Mouse (Mus musculus) spleen, adult 2 months (tissue): ENCODE results near the gene H2afj. TPM values are rescaled to one million over a fixed set of nuclear protein-coding genes. Genes with fewer than 3 reads are reported as not detected.
A peak's percentile ranks its signal among the peaks of the same experiment; 100 is the strongest.

Source experiments
- DNase-seq, 2 experiments: peaks; one replicate each; pipeline versions ENCODE4 v3.0.0 to v3.0.0-alpha.2; 2012 to 2021; ENCODE audit warnings: low spot score in 2 of 2, low read depth in 1 of 2
- H3K27ac ChIP-seq: fragments of 200-500 bp; 2 replicates; pipeline ENCODE4 v1.5.1; 2012; ENCODE audit warnings: low read length, inconsistent platforms; ENCODE audit not compliant: insufficient read depth
- H3K27me3 ChIP-seq: fragments of 200-500 bp; 2 replicates; pipeline ENCODE4 v1.6.1; 2012; ENCODE audit warnings: mild to moderate bottlenecking, moderate library complexity, low read length, inconsistent platforms; ENCODE audit not compliant: control insufficient read depth, insufficient read depth
- H3K36me3 ChIP-seq: fragments of 200-500 bp; 2 replicates; pipeline ENCODE4 v1.6.1; 2012; ENCODE audit warnings: mild to moderate bottlenecking, low read length, inconsistent platforms; ENCODE audit not compliant: control insufficient read depth, insufficient read depth
- H3K4me1 ChIP-seq: fragments of 200-500 bp; 2 replicates; pipeline ENCODE4 v1.6.1; 2011; ENCODE audit warnings: inconsistent platforms; ENCODE audit not compliant: control insufficient read depth, insufficient read depth, insufficient read length
- H3K4me3 ChIP-seq: fragments of 200-500 bp; 2 replicates; pipeline ENCODE4 v1.5.1; 2011; ENCODE audit warnings: mild to moderate bottlenecking, inconsistent platforms; ENCODE audit not compliant: insufficient read depth, insufficient read length; ENCODE audit errors: extremely low read depth
- CTCF ChIP-seq: fragments of 200-500 bp; IDR thresholded peaks from 2 replicates; pipeline ENCODE4 v1.5.1; 2011; ENCODE audit warnings: mild to moderate bottlenecking, inconsistent platforms; ENCODE audit not compliant: insufficient read depth, insufficient read length, insufficient replicate concordance; ENCODE audit errors: extremely low read depth
- POLR2A ChIP-seq: fragments of 200-500 bp; IDR thresholded peaks from 2 replicates; pipeline ENCODE4 v1.6.1; 2011; ENCODE audit warnings: low read depth, low read length, inconsistent platforms
- WGBS: fragments of 180-500 bp; shearing (Covaris S2); methylation state at CpG from one replicate; pipeline ENCODE4 v1.1.7; 2018; 5-methylcytosine and 5-hydroxymethylcytosine counted together
- polyA plus RNA-seq: library from polyadenylated mRNA; depleted of rRNA; stranded (reverse); fragments of >200 nt; gene quantifications from 2 replicates; pipeline ENCODE4 v1.2.3, GENCODE M21; 2012

Gene H2afj
- polyA plus RNA-seq, 1 experiment, result 228 TPM

DNA sequence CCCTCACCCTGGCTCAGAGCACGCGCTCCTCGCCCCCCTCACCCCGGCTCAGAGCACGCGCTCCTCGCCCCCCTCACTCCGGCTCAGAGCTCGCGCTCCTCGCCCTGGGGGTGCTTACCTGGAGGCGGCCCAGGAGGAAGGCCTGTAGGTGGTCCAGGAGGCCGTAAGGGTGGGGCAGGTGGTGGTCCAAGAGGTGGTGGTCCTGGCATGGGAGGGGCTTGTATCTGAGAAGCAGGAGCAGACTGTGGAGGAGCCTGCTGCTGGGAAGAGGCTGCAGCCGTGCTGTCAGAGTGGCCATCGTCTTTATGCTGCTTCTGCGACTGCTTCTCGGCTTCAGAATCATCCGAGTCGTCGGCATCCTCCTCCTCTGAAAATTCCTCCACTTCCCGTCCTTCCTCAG, 8.8 kb downstream of the H2afj start:
- no peak overlapping the region for H3K4me3 ChIP-seq
- no peak for TF ChIP-seq POLR2A
- no peak for TF ChIP-seq CTCF
- peaks cover 63% of the 10 kb centered on the region for H3K36me3 ChIP-seq
- no peak for DNase-seq
- no peak overlapping the region for H3K27ac ChIP-seq
- no peaks in the 10 kb centered on the region for H3K27me3 ChIP-seq
- no peaks in the 10 kb centered on the region for H3K4me1 ChIP-seq
- WGBS, result 95% methylated on average over 21 of the region's 21 CpGs

GRCm38 (mm10) chr6:136817549-136817948, 9.5 kb downstream of the H2afj start:
- Histone ChIP-seq H3K36me3 (peaks cover 68% of the 10 kb centered on the region), H3K4me1 (no peaks in the 10 kb centered on the region), H3K27ac (no peak overlapping the region), H3K27me3 (no peaks in the 10 kb centered on the region), H3K4me3 (no peak overlapping the region)
- 97% methylated on average over 3 of the region's 3 CpGs for WGBS
- DNase-seq, result no peak
- TF ChIP-seq POLR2A, result no peak
- TF ChIP-seq CTCF, result no peak

DNA sequence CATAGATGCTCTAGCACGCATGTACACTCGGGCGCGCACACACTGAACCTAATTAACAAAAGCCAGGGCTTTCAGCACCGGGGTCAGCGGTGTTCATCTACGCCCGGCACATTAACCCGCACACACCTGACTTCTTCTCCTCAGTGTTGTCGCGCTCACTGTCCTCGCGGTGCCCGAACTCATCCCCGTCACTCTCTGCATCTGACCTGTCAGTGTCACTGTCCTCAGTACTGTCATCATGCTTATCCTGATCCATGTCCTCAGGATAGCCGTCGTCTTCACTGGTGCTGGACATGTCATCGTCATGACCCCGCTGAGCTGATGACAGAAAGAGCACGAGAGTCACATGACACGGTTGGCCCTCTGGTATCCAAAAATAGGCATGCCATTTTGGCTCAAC, 12.3 kb downstream of the H2afj start:
- TF ChIP-seq CTCF (no peak), POLR2A (no peak)
- no peak for DNase-seq
- no peaks in the 10 kb centered on the region for H3K27me3 ChIP-seq
- H3K4me1 ChIP-seq, result no peaks in the 10 kb centered on the region
- 97% methylated on average over 21 of the region's 21 CpGs for WGBS
- peaks cover 70% of the 10 kb centered on the region for H3K36me3 ChIP-seq
- no peak overlapping the region for H3K4me3 ChIP-seq
- no peak overlapping the region for H3K27ac ChIP-seq

DNA sequence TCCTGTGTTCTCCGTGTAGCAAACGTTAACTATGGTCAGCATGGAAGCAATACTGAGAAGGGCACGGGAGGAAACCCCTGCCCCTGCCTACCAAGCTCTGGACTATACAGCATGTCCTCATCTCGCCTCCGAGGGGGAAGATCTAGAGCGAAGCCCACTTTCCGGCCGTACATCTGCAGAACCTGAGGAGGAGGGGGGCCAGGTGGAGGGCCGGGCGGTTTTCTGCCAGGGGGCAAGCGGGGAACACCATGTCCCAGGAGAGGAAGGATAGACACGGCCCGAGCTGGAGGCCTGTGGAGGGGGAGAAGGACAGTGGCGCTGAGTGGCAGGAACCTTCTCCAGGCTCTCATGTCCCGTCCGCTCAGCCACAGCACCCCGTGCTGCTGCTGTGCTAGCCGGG, 13.0 kb downstream of the H2afj start:
- Histone ChIP-seq H3K27me3 (no peaks in the 10 kb centered on the region), H3K4me3 (no peak overlapping the region), H3K27ac (no peak overlapping the region), H3K4me1 (no peaks in the 10 kb centered on the region), H3K36me3 (peaks cover 64% of the 10 kb centered on the region)
- DNase-seq, result no peak
- TF ChIP-seq POLR2A (no peak), CTCF (no peak)
- 96% methylated on average over 18 of the region's 18 CpGs for WGBS

DNA sequence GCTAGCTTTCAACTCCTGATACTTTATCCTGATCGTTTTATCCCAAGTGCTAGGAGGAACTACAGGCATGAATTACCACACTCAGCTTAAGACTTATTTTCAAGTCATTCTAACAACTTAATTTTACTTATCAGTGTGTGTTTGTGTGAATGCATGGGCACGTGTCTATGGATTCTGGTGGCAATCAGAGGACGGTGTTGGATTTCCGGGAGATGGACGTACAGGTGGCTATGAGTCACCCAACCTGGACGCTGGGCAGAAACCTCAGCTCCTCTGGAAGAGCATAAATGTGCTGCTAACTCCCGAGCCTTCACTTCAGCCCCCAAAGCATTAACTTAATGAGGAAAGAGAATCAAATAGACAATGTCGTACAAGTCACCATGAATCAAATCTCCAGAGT, 16.9 kb downstream of the H2afj start:
- no peak overlapping the region for H3K4me3 ChIP-seq
- H3K36me3 ChIP-seq, result peaks cover 41% of the 10 kb centered on the region
- H3K27ac ChIP-seq, result no peak overlapping the region
- WGBS, result 91% methylated on average over 8 of the region's 8 CpGs
- no peaks in the 10 kb centered on the region for H3K27me3 ChIP-seq
- TF ChIP-seq POLR2A (no peak), CTCF (no peak)
- no peaks in the 10 kb centered on the region; the same call in 1 of the 2 replicates for H3K4me1 ChIP-seq
- DNase-seq, result no peak

DNA sequence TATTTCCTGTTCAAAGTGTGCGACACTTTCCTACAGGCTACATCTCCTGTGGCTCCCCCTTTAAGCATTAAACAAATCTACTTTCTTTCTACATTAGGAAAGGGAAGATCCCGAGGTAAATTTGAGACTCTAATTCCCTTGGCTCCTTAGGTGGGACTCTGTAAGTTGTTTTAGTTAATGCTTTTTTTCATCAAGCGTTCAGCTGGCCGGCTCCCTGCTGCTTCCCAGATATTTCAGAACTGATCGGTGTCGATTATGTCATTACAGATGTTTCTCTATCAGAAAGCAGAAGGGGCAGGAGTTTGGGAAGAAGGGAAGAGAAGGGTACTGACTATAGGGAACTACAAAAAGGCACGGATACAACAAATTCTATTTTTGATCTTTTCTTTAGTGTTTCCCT, 19.1 kb downstream of the H2afj start:
- 5% methylated on average over 7 of the region's 7 CpGs for WGBS

GRCm38 (mm10) chr6:136827516-136827880, 19.5 kb downstream of the H2afj start, which contains the start of gene BC049715:
TSS of gene BC049715 (plus strand) at chr6:136827626.
- Histone ChIP-seq H3K27me3 (no peaks in the 10 kb centered on the region), H3K4me1 (no peaks in the 10 kb centered on the region; the same call in 1 of the 2 replicates), H3K36me3 (peaks cover 18% of the 10 kb centered on the region), H3K27ac (peak within 1 kb of the TSS; percentile 69), H3K4me3 (peak within 1 kb of the TSS; percentile 86)
- WGBS, result under 1% methylated on average over 34 of the region's 34 CpGs
- TF ChIP-seq POLR2A (no peak), CTCF (no peak)
- DNase-seq, result no peak

More for the DNA sequence above, 19.1 kb downstream of the H2afj start:
- TF ChIP-seq CTCF (no peak), POLR2A (no peak)
- Histone ChIP-seq H3K27me3 (no peaks in the 10 kb centered on the region), H3K4me1 (no peaks in the 10 kb centered on the region; the same call in 1 of the 2 replicates), H3K4me3 (peak overlapping the region; percentile 86), H3K27ac (no peak overlapping the region), H3K36me3 (peaks cover 21% of the 10 kb centered on the region)
- DNase-seq, result no peak
